Mouse (Mus musculus): ENCODE measurements around the gene Kdm4a.

GRCm38 (mm10) chr4:118162123-118162522 is 17.7 kb downstream of the Kdm4a start:
- TF ChIP-seq POLR2A (IDR thresholded peaks at IDR 0.05; ENCODE audit: insufficient read depth, low read depth, low read length), result no peak
- TF ChIP-seq CTCF (IDR thresholded peaks at IDR 0.05), result no peak
- TF ChIP-seq EP300 (IDR thresholded peaks at IDR 0.05; ENCODE audit: insufficient read depth, low read depth, low read length), result no peak

All from heart, adult 2 months (tissue).